Mouse (Mus musculus) MEL (cell line): Measurements from ENCODE around the gene Dnase1l3. TPM values are rescaled to one million over a fixed set of nuclear protein-coding genes. Genes with fewer than 3 reads are reported as not detected.

Source experiments
- DNase-seq: peaks from one replicate; pipeline ENCODE4 v3.0.0; 2011; ENCODE audit warnings: low read depth, low spot score
- H3K27ac ChIP-seq: 2 replicates; pipeline ENCODE4 v1.5.1; 2012; ENCODE audit warnings: low read depth, mild to moderate bottlenecking, control low read depth, low read length, moderate library complexity; ENCODE audit not compliant: control insufficient read depth
- H3K27me3 ChIP-seq, 2 experiments: fragments of 150-350 bp in 1 of 2; sonication (generic) in 1 of 2; 2 replicates each; pipeline ENCODE4 v1.6.1; 2012; ENCODE audit warnings: low read length in 2 of 2, mild to moderate bottlenecking in 2 of 2, improper control_type of control experiment in 1 of 2, moderate library complexity in 1 of 2; ENCODE audit not compliant: insufficient read depth in 2 of 2, control insufficient read depth in 1 of 2
- H3K36me3 ChIP-seq, 2 experiments: 2 replicates each; pipeline ENCODE4 v1.6.1; 2012 to 2014; ENCODE audit warnings: low read length in 2 of 2, improper control_type of control experiment in 1 of 2, inconsistent platforms in 1 of 2, mild to moderate bottlenecking in 1 of 2; ENCODE audit not compliant: insufficient read depth in 2 of 2, control insufficient read depth in 1 of 2
- H3K4me1 ChIP-seq, 2 experiments: fragments of 150-350 bp in 1 of 2; sonication (generic) in 1 of 2; 2 replicates each; pipeline ENCODE4 v1.6.1; 2012; ENCODE audit warnings: low read length in 2 of 2, improper control_type of control experiment in 1 of 2, mild to moderate bottlenecking in 1 of 2; ENCODE audit not compliant: insufficient read depth in 2 of 2, control insufficient read depth in 1 of 2
- H3K4me3 ChIP-seq, 2 experiments: fragments of 150-350 bp in 1 of 2; sonication (generic) in 1 of 2; 2 replicates each; pipeline ENCODE4 v1.5.1; 2012; ENCODE audit warnings: low read depth in 2 of 2, low read length in 2 of 2, mild to moderate bottlenecking in 2 of 2, moderate library complexity in 2 of 2, control low read depth in 1 of 2, improper control_type of control experiment in 1 of 2; ENCODE audit not compliant: control insufficient read depth in 1 of 2, insufficient read depth in 1 of 2
- H3K79me2 ChIP-seq: 2 replicates; pipeline ENCODE4 v1.6.1; 2012; ENCODE audit warnings: mild to moderate bottlenecking, low read length, moderate library complexity; ENCODE audit not compliant: control insufficient read depth, poor library complexity, insufficient read depth
- H3K9ac ChIP-seq: 2 replicates; pipeline ENCODE4 v1.6.1; 2012; ENCODE audit warnings: low read depth, mild to moderate bottlenecking, control low read depth, low read length, moderate library complexity; ENCODE audit not compliant: control insufficient read depth, poor library complexity, severe bottlenecking
- H3K9me3 ChIP-seq: fragments of 150-350 bp; sonication (generic); replicated peaks from 2 replicates; pipeline ENCODE4 v1.6.1; 2012; ENCODE audit warnings: mild to moderate bottlenecking, low read length, improper control_type of control experiment, moderate library complexity; ENCODE audit not compliant: insufficient read depth
- CHD2 ChIP-seq: IDR thresholded peaks from 2 replicates; pipeline ENCODE4 v1.6.1; 2011; ENCODE audit warnings: low read length, improper control_type of control experiment
- CTCF ChIP-seq, 3 experiments: IDR thresholded peaks in 2 of 3; conservative IDR thresholded peaks in 1 of 3; 2 replicates each; pipeline ENCODE4 v1.5.1; 2011 to 2012; ENCODE audit warnings: low read length in 3 of 3, low read depth in 2 of 3, mild to moderate bottlenecking in 2 of 3, improper control_type of control experiment in 1 of 3, inconsistent platforms in 1 of 3, mixed read lengths in 1 of 3, moderate library complexity in 1 of 3; ENCODE audit not compliant: control insufficient read depth in 1 of 3, insufficient read depth in 1 of 3, poor library complexity in 1 of 3, severe bottlenecking in 1 of 3
- E2F4 ChIP-seq: IDR thresholded peaks from 2 replicates; pipeline ENCODE4 v1.6.1; 2011; ENCODE audit warnings: low read depth, low read length, improper control_type of control experiment, borderline replicate concordance
- ELF1 ChIP-seq: IDR thresholded peaks from 2 replicates; pipeline ENCODE4 v1.6.1; 2014; ENCODE audit warnings: low read depth, mild to moderate bottlenecking, inconsistent platforms, low read length, improper control_type of control experiment, moderate library complexity
- GATA1 ChIP-seq: IDR thresholded peaks from 2 replicates; pipeline ENCODE4 v1.6.1; 2011; ENCODE audit warnings: low read depth, low read length, improper control_type of control experiment
- HCFC1 ChIP-seq: IDR thresholded peaks from 2 replicates; pipeline ENCODE4 v1.6.1; 2012; ENCODE audit warnings: low read depth, mild to moderate bottlenecking, inconsistent platforms, low read length, improper control_type of control experiment, moderate library complexity
- JUND ChIP-seq: IDR thresholded peaks from 2 replicates; pipeline ENCODE4 v1.6.1; 2011; ENCODE audit warnings: low read depth, mild to moderate bottlenecking, improper control_type of control experiment, low read length
- KAT2A ChIP-seq: conservative IDR thresholded peaks from 2 replicates; pipeline ENCODE4 v1.6.1; 2012; ENCODE audit warnings: low read depth, low read length, improper control_type of control experiment, inconsistent platforms
- MAX ChIP-seq: IDR thresholded peaks from 2 replicates; pipeline ENCODE4 v1.6.1; 2011; ENCODE audit warnings: low read length, improper control_type of control experiment
- MEF2A ChIP-seq: IDR thresholded peaks from 2 replicates; pipeline ENCODE4 v1.6.1; 2014; ENCODE audit warnings: low read depth, mild to moderate bottlenecking, inconsistent platforms, low read length, improper control_type of control experiment; ENCODE audit not compliant: poor library complexity, insufficient replicate concordance, severe bottlenecking; ENCODE audit errors: extremely low read depth
- MYC ChIP-seq: IDR thresholded peaks from 2 replicates; pipeline ENCODE4 v1.6.1; 2011; ENCODE audit warnings: low read depth, mild to moderate bottlenecking, low read length, improper control_type of control experiment, moderate library complexity
- NELFE ChIP-seq: IDR thresholded peaks from 2 replicates; pipeline ENCODE4 v1.6.1; 2011; ENCODE audit warnings: low read depth, low read length, improper control_type of control experiment
- NRF1 ChIP-seq: IDR thresholded peaks from 2 replicates; pipeline ENCODE4 v1.6.1; 2014; ENCODE audit warnings: low read depth, mild to moderate bottlenecking, inconsistent platforms, low read length, improper control_type of control experiment, moderate library complexity; ENCODE audit not compliant: poor library complexity, insufficient read depth, severe bottlenecking
- POLR2A ChIP-seq, 2 experiments: IDR thresholded peaks; 2 replicates each; pipeline ENCODE4 v1.6.1; 2011 to 2012; ENCODE audit warnings: low read length in 2 of 2, mild to moderate bottlenecking in 2 of 2, control low read depth in 1 of 2, improper control_type of control experiment in 1 of 2, low read depth in 1 of 2, moderate library complexity in 1 of 2; ENCODE audit not compliant: control insufficient read depth in 1 of 2, insufficient read depth in 1 of 2, poor library complexity in 1 of 2
- POLR2AphosphoS2 ChIP-seq: IDR thresholded peaks from 2 replicates; pipeline ENCODE4 v1.6.1; 2011; ENCODE audit warnings: low read length, improper control_type of control experiment
- SIN3A ChIP-seq: IDR thresholded peaks from 2 replicates; pipeline ENCODE4 v1.6.1; 2012; ENCODE audit warnings: low read length, improper control_type of control experiment, inconsistent platforms
- SMC3 ChIP-seq: IDR thresholded peaks from 2 replicates; pipeline ENCODE4 v1.6.1; 2011; ENCODE audit warnings: low read depth, low read length, improper control_type of control experiment
- TAL1 ChIP-seq: IDR thresholded peaks from 2 replicates; pipeline ENCODE4 v1.6.1; 2012; ENCODE audit warnings: mild to moderate bottlenecking, inconsistent platforms, low read length, moderate library complexity, mixed read lengths
- TBP ChIP-seq: IDR thresholded peaks from 2 replicates; pipeline ENCODE4 v1.8.0; 2011; ENCODE audit warnings: low read depth, low read length, improper control_type of control experiment
- UBTF ChIP-seq: IDR thresholded peaks from 2 replicates; pipeline ENCODE4 v1.6.1; 2012; ENCODE audit warnings: low read depth, mild to moderate bottlenecking, inconsistent platforms, low read length, improper control_type of control experiment, moderate library complexity, borderline replicate concordance; ENCODE audit not compliant: insufficient read depth
- USF2 ChIP-seq, 2 experiments: IDR thresholded peaks; 2 replicates each; pipeline ENCODE4 v1.6.1; 2011 to 2012; ENCODE audit warnings: improper control_type of control experiment in 2 of 2, low read length in 2 of 2, borderline replicate concordance in 1 of 2, inconsistent platforms in 1 of 2, low read depth in 1 of 2, mild to moderate bottlenecking in 1 of 2; ENCODE audit not compliant: insufficient read depth in 1 of 2
- ZC3H11A ChIP-seq: IDR thresholded peaks from 2 replicates; pipeline ENCODE4 v1.6.1; 2012; ENCODE audit warnings: low read depth, mild to moderate bottlenecking, inconsistent platforms, low read length, improper control_type of control experiment
- ZKSCAN1 ChIP-seq: IDR thresholded peaks from 2 replicates; pipeline ENCODE4 v1.6.1; 2012; ENCODE audit warnings: low read depth, mild to moderate bottlenecking, inconsistent platforms, low read length, improper control_type of control experiment, moderate library complexity
- ZMIZ1 ChIP-seq: IDR thresholded peaks from 2 replicates; pipeline ENCODE4 v1.6.1; 2012; ENCODE audit warnings: low read depth, mild to moderate bottlenecking, inconsistent platforms, low read length, improper control_type of control experiment, moderate library complexity
- polyA plus RNA-seq, 2 experiments: library from polyadenylated mRNA; stranded (reverse) in 1 of 2; unstranded in 1 of 2; fragments of >175 nt in 1 of 2; fragments of >200 nt in 1 of 2; gene quantifications; 2 replicates each; pipeline versions ENCODE4 v1.2.1 to v1.2.4; 2012; ENCODE audit warnings: low replicate concordance in 2 of 2, low read depth in 1 of 2; ENCODE audit not compliant: insufficient read length in 2 of 2, insufficient read depth in 1 of 2, missing spikeins in 1 of 2
- total RNA-seq: library from RNA; depleted of rRNA; stranded (reverse); fragments of 300-350 nt; gene quantifications from 2 replicates; pipeline ENCODE4 v1.2.3, GENCODE M21; 2012

Gene Dnase1l3
- total and polyA plus RNA-seq, 3 experiments, result not detected

GRCm38 (mm10) chr14:8002432-8003092 lies 8.2 kb upstream of the Dnase1l3 start, which contains the start of gene Abhd6:
TSS of gene Abhd6 (plus strand) at chr14:8002902.
- H3K27me3 ChIP-seq, result no peaks in the 10 kb centered on the region; a peak in 1 of 4 replicates
- TF ChIP-seq ZC3H11A (no peak), TBP (no peak), CTCF (IDR thresholded peaks at IDR 0.05 in 2 of 3, conservative IDR thresholded peaks at IDR 0.05 in 1 of 3; ENCODE audit: control insufficient read depth in 1 of 3, insufficient read depth in 1 of 3, low read depth in 2 of 3, low read length in 3 of 3, poor library complexity in 1 of 3, severe bottlenecking in 1 of 3) (no peak), ZKSCAN1 (no peak), MAX (no peak), NRF1 (no peak), TAL1 (no peak), POLR2A (IDR thresholded peaks at IDR 0.05; ENCODE audit: control insufficient read depth in 1 of 2, insufficient read depth in 1 of 2, low read depth in 1 of 2, low read length in 2 of 2, poor library complexity in 1 of 2) (no peak), NELFE (no peak), JUND (no peak), E2F4 (no peak), HCFC1 (no peak), MEF2A (no peak), SMC3 (no peak), CHD2 (no peak), ELF1 (no peak), SIN3A (no peak), UBTF (no peak)
- no peaks in the 10 kb centered on the region for H3K36me3 ChIP-seq
- H3K79me2 ChIP-seq, result no peaks in the 10 kb centered on the region
- no peak within 1 kb of the TSS for H3K27ac ChIP-seq
- H3K4me3 ChIP-seq, result no peak within 1 kb of the TSS
- H3K4me1 ChIP-seq, result no peaks in the 10 kb centered on the region
- no peak within 1 kb of the TSS for H3K9ac ChIP-seq
- DNase-seq, result no peak
- H3K9me3 ChIP-seq, result no peaks in the 10 kb centered on the region

GRCm38 (mm10) chr14:8000831-8001685 lies 6.7 kb upstream of the Dnase1l3 start:
- Histone ChIP-seq H3K36me3 (no peaks in the 10 kb centered on the region), H3K27me3 (no peaks in the 10 kb centered on the region; a peak in 1 of 4 replicates), H3K9me3 (no peaks in the 10 kb centered on the region), H3K4me1 (no peaks in the 10 kb centered on the region), H3K9ac (no peak overlapping the region), H3K79me2 (no peaks in the 10 kb centered on the region), H3K4me3 (no peak overlapping the region), H3K27ac (no peak overlapping the region)
- DNase-seq, result no peak
- TF ChIP-seq TBP, result no peak
- TF ChIP-seq CTCF (IDR thresholded peaks at IDR 0.05 in 2 of 3, conservative IDR thresholded peaks at IDR 0.05 in 1 of 3; ENCODE audit: control insufficient read depth in 1 of 3, insufficient read depth in 1 of 3, low read depth in 2 of 3, low read length in 3 of 3, poor library complexity in 1 of 3, severe bottlenecking in 1 of 3), result no peak
- TF ChIP-seq NELFE, result no peak
- TF ChIP-seq JUND, result no peak
- no peak for TF ChIP-seq POLR2AphosphoS2
- no peak for TF ChIP-seq MYC
- TF ChIP-seq ZMIZ1, result no peak
- no peak for TF ChIP-seq CHD2
- TF ChIP-seq USF2 (IDR thresholded peaks at IDR 0.05; ENCODE audit: borderline replicate concordance in 1 of 2, insufficient read depth in 1 of 2, low read depth in 1 of 2, low read length in 2 of 2), result no peak
- TF ChIP-seq ZKSCAN1, result no peak
- no peak for TF ChIP-seq KAT2A
- no peak for TF ChIP-seq GATA1
